Mouse (Mus musculus): ENCODE results near the gene Slx4.
"Not testable (repeated sequence)": the region's sequence is repeated elsewhere in the genome, so short reads cannot be mapped to it uniquely, and the experiment has no call there.

Slx4 gene

DNA sequence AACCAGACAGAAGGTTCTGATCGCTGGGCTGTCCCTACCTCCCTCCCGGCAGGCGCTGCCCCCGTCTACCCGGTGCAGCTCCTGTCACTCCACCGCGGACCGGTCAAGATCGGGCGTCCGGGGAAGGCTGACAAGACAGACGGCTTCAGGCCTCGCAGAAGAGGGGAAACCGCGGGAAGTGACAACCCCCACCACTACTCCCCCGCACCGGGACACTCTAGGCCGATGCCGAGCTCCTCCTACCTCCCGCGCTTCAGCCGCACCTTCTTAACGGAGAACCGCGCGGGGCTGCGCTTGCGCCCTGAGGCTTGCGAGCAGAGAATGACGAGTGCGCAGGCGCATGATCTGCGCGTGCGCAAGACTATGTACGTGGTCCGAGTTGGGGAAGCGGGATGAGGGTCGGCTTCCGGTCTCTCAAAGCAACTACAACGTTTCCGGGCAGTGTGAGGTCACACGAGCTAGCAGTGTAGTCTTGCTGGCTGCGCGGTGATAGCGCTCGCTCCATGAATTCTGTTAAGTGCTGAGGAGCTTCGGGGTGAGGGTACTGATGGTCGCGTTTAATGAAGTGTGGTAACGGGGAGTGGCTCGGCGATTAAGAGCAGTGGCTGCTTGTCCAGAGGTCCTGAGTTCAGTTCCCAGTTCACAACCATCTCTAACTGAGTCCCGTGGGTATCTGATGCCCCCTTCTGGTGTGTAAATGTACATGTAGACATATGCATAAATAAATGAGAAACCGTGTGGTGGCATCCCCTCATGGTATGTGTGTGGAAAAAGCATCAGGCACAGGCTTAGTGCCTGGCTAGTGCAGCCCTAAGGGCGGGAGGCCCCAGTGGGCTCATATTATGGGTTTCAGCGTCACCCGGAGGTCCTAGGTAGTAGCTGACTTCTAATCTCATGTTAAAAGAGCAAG, at the start of gene Slx4:
Gene Slx4, minus strand, starts transcription at position 282 of the 910 bp plus-strand sequence.
- DNase-seq (ENCODE audit: low read depth, low spot score): peak; percentile 96

GRCm38 (mm10) chr16:4052601-4053000, 49.0 kb upstream of the Slx4 start:
- DNase-seq (ENCODE audit: low read depth, low spot score): no peak

DNA sequence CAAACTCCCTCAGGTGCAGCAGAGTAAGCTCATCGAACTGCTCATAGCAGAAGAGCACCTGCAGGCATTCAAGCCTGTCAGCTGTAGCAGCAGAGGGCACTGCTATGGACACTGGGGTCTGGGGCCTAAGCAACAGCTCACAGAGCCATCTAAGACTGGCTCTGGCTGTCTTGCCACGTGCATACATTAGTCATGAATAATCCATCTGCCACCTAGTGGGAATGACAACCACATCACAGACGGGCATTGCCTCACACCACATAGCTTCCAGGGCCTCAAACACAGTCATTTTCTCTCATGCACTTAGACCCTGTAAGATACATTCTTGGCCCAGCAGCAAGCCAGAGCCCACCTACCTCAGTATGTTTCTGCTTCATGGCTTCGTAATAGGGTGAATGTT, 42.0 kb upstream of the Slx4 start:
- no peak for DNase-seq (ENCODE audit: low read depth, low spot score)

- no peak for DNase-seq (ENCODE audit: low read depth, low spot score)
These were observed 40.5 kb upstream of the Slx4 start for GRCm38 (mm10) chr16:4044093-4044492.

- DNase-seq (ENCODE audit: low read depth, low spot score): no peak
These were observed 38.1 kb upstream of the Slx4 start for GRCm38 (mm10) chr16:4041646-4042045.

GRCm38 (mm10) chr16:4040206-4040605, 36.6 kb upstream of the Slx4 start:
- DNase-seq (ENCODE audit: low read depth, low spot score): no peak

DNA sequence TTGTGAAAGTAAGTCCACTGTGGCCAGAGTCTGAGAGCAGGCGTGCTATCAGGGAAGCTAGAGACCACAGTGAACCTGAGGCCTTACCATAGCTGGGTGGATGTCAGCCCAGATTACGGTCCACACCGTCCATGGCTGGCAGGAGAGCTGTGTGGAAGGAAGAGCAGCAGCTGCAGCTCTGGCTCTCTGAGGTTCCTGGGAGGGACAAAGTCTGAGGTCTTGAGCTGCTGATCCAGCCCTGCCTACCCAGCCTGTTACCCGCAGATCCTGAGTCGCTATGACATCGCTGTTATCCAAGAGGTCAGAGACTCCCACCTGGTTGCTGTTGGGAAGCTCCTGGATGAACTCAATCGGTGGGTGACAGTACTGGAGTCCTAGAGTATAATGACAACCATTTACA, 34.1 kb upstream of the Slx4 start:
- DNase-seq (ENCODE audit: low read depth, low spot score): no peak

GRCm38 (mm10) chr16:4036807-4037206, 33.2 kb upstream of the Slx4 start, which contains the start of gene Dnase1:
Gene Dnase1 (plus strand): TSS chr16:4036942.
- DNase-seq (ENCODE audit: low read depth, low spot score): no peak

DNA sequence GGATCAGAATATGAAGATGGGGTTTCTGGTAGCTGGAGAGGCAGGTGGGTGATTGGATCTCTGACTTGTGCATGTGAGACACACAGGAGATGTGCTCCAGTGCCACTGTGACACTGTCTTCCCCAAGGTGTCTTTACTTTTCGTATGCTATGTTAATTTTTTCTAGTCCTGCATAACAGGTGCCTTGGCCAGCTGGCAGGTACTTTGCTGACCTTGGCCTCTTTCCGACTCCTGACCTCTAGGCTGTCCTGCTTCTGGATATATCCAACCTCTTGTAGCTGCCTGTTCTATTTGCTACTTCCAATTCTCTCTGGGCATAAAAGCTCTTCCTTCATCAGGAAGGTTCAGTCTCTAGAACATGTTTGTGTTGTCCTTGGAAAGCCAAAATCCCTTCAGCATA, 32.0 kb upstream of the Slx4 start:
- DNase-seq (ENCODE audit: low read depth, low spot score): no peak

- DNase-seq (ENCODE audit: low read depth, low spot score): no peak
These were observed 30.9 kb upstream of the Slx4 start for GRCm38 (mm10) chr16:4034476-4034875.

DNA sequence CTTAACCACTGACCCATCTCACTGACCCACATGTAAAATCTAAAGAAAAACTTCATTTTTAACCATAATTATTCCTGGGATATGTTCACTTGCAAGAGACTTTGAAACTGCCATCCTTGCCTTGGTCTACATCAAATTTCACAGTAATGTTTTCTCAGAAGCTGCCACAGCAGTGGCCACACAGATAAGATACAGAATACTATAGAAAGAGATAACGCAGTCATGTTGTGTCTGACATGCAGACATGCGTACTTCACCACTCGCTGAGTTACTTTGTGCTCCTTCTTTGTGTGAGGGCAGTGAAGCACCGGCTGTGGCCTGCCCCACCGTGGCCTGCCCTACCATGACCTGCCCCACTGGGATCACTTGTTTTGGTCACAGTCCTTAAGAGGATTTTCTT, 30.4 kb upstream of the Slx4 start:
- no peak for DNase-seq (ENCODE audit: low read depth, low spot score)

GRCm38 (mm10) chr16:4032341-4032748, 28.8 kb upstream of the Slx4 start:
- no peak for DNase-seq (ENCODE audit: low read depth, low spot score)

- no peak for DNase-seq (ENCODE audit: low read depth, low spot score)
These were observed 28.1 kb upstream of the Slx4 start for GRCm38 (mm10) chr16:4031441-4032274.

GRCm38 (mm10) chr16:4030501-4030900, 26.9 kb upstream of the Slx4 start:
- no peak for DNase-seq (ENCODE audit: low read depth, low spot score)

- no peak for DNase-seq (ENCODE audit: low read depth, low spot score)
These were observed 25.8 kb upstream of the Slx4 start for GRCm38 (mm10) chr16:4029371-4029841.

- DNase-seq (ENCODE audit: low read depth, low spot score): no peak
These were observed 23.6 kb upstream of the Slx4 start for GRCm38 (mm10) chr16:4027211-4027610.

DNA sequence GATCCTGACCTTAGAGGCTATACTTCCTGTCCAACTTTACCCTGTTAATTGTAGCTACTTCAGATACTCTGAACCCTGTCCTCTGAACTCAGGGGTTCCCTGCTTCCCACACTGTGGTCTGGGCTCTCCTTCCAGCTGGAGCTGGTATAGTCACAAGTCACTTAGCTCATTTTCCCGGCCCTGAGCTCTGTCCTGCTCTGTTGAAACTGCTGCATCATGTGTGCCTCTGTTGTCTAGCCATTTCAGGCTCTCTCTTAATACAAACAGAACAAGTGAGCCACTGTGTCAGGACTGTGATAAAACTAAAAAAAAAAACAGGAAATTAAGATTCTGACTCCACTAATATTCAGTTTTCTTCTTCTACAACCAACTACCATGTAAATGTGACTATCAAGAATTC, 23.1 kb upstream of the Slx4 start:
- no peak for DNase-seq (ENCODE audit: low read depth, low spot score)

DNA sequence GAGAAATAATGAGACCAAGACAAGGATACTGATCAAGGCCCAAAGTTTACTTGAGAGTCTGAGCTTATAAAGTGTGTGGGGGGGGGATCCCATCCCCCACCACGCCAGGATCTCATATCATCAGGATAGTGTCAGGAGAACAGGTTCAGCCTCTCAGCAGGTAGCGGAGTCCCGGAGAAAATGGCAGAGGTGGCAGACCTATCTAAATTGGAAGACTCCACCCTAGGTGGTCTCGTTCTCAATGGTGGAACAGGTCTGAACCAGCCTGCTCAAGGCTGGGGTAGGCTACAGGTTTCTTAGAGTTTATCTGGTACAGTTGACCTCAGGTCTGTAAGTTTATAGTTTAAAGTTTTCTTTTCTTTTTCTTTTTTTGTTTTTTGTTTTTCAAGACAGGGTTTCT, 19.1 kb upstream of the Slx4 start:
- DNase-seq (ENCODE audit: low read depth, low spot score): no peak

DNA sequence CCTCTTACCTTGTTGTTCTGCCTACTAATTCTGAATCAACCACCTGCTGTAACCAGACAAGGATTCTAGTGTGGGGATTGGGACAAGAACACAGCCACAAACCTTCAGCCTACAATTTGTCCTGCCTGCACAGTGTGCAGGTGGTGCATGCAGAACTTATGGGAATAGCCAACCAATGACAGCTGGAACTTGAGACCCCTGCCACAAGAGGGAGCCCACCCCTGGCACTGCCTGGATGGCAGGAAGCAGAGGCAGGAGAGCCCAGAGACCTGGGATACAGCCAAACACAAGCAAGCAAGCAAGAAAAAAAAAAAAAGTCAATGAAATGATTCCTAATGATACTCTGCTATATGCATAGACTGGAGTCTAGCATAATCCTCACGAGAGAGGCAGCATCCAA, 17.7 kb upstream of the Slx4 start:
- no peak for DNase-seq (ENCODE audit: low read depth, low spot score)

GRCm38 (mm10) chr16:4017466-4017865, 13.9 kb upstream of the Slx4 start:
- not testable (repeated sequence) for DNase-seq (ENCODE audit: low read depth, low spot score)

GRCm38 (mm10) chr16:4016786-4017185, 13.2 kb upstream of the Slx4 start:
- not testable (repeated sequence) for DNase-seq (ENCODE audit: low read depth, low spot score)

DNA sequence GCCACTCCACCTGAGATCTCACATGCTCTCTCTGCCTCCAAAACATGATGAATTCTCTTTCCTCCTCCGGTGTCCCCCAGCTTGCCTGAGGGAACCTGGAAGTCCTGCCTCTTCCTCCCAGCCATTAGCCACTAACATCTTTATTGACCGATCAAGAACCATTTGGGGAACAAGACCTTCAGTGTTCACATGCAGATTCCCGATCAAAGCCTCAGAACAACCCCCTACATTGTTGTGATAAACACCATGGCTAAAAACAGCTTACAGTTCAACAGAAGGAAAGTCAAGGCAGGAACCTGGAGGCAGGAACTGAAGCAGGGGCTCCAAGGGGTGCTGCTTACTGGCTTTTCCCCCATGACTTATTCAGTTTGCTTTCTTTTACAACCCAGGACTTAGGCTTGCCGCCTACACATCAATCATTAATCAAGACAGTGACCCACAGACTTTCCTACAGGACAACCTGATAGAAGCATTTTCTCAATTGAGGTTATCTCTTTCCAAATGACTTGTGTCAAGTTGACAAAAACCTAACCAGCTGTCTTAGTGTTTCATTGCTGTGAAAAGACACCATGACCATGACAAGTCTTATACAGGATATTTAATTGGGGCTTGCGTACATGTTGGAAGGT, 10.6 kb upstream of the Slx4 start:
- DNase-seq (ENCODE audit: low read depth, low spot score): no peak
